Mouse (Mus musculus) left cerebral cortex, adult 2 months (tissue): ENCODE data around the gene Runx1. TPM values are rescaled to one million over a fixed set of nuclear protein-coding genes. Genes with fewer than 3 reads are reported as not detected.

Source experiments
- DNase-seq, 2 experiments: peaks; one replicate each; pipeline ENCODE4 v3.0.0; 2021 to 2022; ENCODE audit warnings: low spot score in 2 of 2, mixed read lengths in 1 of 2; ENCODE audit errors: extremely low spot score in 1 of 2
- H3K27ac ChIP-seq: fragments of 200-600 bp; 2 replicates; pipeline ENCODE4 v1.8.1; 2022
- H3K4me3 ChIP-seq: fragments of 200-600 bp; 2 replicates; pipeline ENCODE4 v1.8.1; 2022
- CTCF ChIP-seq: fragments of 200-600 bp; IDR thresholded peaks from 2 replicates; pipeline ENCODE4 v1.8.1; 2022; ENCODE audit warnings: antibody characterized with exemption, mild to moderate bottlenecking, moderate library complexity
- intact Hi-C: fragments of 180-260 bp; cut with DNase I; formaldehyde crosslinking; loops from one replicate; pipeline ENCODE4 v1.15.1; 2025
- total RNA-seq, 2 experiments: library from RNA; stranded (reverse); gene quantifications; 2 replicates each; pipeline ENCODE4 v1.2.3; 2021

Runx1 gene
- total RNA-seq, 2 experiments from 2014 or later = 1.3 to 1.7 TPM

DNA sequence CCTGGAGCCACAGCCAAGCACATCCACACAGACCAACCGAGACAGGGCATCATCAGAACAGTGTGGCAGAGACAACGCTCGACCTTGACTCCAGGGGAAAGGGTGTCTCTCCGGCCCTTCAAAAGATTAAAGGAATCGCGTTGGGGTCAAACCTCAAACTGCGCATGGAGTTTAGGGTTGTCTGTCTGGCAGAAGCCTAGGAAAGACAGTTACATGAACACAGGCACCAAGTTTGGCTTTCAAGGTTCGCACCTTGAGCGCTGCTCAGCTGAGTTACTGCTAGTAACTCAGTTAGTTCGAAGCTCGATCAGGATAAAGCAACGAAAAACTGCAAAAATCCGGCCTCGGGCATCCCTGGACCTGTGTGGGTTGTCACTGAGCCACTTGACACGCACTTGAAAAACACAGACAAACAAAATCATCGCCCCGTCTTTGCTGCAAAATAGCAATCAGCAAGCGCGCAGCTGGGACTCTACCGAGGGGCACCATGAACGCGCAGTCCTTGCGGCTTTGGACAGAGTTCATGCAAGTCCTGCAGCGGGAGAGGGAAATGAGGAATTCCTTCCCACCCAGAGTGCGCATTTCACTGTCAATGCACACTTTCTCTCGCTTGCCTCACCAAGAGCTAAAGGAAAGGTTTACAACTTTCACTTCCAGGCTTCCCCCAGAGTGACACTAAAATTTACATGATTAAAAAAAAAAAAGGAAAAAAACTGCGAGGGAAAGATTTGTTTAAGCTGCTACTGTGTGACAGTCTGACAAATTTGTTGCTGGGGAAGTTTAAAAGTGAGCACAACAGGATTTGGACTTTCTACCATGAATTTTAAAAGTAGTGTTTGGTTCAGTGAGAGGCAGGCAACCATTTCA lies 126.2 kb downstream of the Runx1 start:
- DNase-seq = no peak
- intact Hi-C loops = loop anchor here (1.0 to 10.0 kb wide), 4 partner anchors 438 to 1395 kb away; no protein-coding TSS in a partner anchor

DNA sequence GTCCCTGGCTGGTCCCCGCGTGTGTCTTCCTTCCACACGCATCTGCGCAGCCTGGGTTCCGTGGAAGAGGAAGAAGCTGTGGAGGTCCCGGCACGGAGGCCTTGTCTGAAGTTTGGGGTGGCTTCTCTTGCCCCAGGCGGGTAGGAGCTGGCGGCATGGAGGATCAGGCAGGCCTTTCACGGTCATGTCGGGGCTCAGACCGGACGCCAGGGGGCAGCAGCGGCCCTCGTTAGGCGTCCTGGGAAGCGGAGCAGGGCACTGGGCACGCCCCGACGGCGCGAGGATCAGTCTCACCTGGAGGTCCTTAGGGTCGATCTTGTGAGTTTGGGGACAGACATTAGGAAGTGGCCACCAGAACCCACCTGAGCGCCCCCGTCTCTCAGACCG lies 127.3 kb downstream of the Runx1 start:
- peak; percentile 94 for TF ChIP-seq CTCF
- Histone ChIP-seq H3K4me3 (peak overlapping the region; percentile 22), H3K27ac (no peak overlapping the region)
- peak; percentile 78 to 87 for DNase-seq
- intact Hi-C loops = loop anchor here (1.0 to 10.0 kb wide), 5 partner anchors 133 to 1396 kb away; no protein-coding TSS in a partner anchor

More for the DNA sequence above, 126.2 kb downstream of the Runx1 start:
- no peak for TF ChIP-seq CTCF
- H3K4me3 ChIP-seq = no peak overlapping the region
- no peak overlapping the region for H3K27ac ChIP-seq

DNA sequence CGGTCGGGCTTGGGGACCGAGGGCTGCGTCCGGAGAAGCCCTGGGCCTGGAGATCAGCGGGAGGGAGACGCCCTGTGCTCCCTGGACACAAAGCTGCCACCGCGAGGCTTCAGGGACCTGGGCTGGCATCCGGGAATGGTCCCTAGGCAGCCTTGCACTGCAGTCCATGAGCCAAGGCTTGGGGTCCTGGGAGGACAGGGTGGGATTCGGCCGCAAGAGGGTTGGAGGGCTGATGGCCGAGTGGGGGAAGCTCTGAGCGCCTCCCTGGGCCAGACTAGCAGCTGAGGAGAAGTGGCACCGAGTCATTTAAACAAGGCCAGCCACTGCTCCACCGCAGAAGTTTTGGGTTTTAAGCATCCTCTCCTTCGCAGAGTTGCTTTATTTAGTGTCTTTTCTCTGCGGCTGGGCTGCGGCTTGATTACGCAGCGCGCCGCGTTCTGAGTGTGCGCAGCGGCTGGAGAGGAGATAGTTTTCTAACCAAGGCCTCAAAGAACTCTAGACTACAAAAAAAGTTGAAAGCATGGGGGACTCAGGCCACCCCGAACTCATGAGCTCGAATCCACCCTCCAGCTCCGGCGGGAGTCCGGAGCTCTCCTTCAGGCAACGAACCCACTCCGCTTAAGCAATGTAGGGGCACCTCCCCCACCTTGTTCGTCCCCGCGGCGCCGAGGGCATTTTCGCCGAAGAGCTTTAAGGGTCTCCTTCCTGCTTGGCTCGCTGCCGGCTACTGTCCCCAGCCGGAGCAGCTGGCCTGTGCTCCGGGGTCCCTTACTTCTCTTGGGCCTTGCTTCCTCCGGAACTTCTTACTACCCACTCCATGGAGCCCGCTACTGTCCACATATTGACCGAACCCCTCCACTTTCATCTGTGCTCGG lies 128.0 kb downstream of the Runx1 start:
- no peak for DNase-seq
- Histone ChIP-seq H3K4me3 (peak overlapping the region; percentile 22), H3K27ac (0 out of 2 replicates have a peak overlapping the region, but pooled peaks have one; percentile 19)
- intact Hi-C loops = loop anchor here (1.0 to 10.0 kb wide), 5 partner anchors 133 to 1397 kb away; no protein-coding TSS in a partner anchor
- no peak for TF ChIP-seq CTCF

- H3K4me3 ChIP-seq = peak overlapping the region; percentile 22
- DNase-seq = peak in 1 of 2 experiments; percentile 24
- no peak for TF ChIP-seq CTCF
- H3K27ac ChIP-seq = 0 out of 2 replicates have a peak overlapping the region, but pooled peaks have one; percentile 19
- intact Hi-C loops = loop anchor here (5.0 to 10.0 kb wide), 2 partner anchors 440 to 1398 kb away; no protein-coding TSS in a partner anchor
Measured at GRCm38 (mm10) chr16:92697227-92697736, 128.7 kb downstream of the Runx1 start.

- no peak overlapping the region; the same call in 1 of the 2 replicates for H3K4me3 ChIP-seq
- no peak for TF ChIP-seq CTCF
- DNase-seq = peak in 1 of 2 experiments; percentile 26
- intact Hi-C loops = loop anchor here (5.0 to 10.0 kb wide), 2 partner anchors 441 to 1398 kb away; no protein-coding TSS in a partner anchor
- no peak overlapping the region for H3K27ac ChIP-seq
Measured at GRCm38 (mm10) chr16:92696411-92697015, 129.4 kb downstream of the Runx1 start.

DNA sequence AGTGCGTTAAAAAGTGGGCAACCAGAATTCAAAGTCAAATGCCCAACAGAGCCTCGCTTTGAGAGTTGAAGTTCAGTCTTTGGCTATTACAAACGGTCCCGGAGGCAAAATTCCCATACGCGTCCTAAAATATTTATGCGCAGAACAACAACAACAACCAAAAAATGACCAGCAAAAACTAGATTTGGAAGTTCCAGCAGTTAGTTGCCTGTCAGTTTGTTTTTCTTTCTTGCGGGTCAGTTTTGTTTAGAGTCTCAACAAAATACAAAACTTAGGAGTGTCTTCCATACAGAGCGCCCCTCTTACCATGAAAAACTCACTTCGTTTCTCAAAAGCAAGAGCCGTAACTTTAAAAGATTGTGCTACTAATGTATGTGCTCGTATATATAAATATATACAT lies 130.0 kb downstream of the Runx1 start:
- DNase-seq = no peak
- Histone ChIP-seq H3K27ac (no peak overlapping the region), H3K4me3 (no peak overlapping the region)
- TF ChIP-seq CTCF = no peak
- intact Hi-C loops = loop anchor here (5.0 to 10.0 kb wide), 2 partner anchors 441 to 1399 kb away; no protein-coding TSS in a partner anchor

DNA sequence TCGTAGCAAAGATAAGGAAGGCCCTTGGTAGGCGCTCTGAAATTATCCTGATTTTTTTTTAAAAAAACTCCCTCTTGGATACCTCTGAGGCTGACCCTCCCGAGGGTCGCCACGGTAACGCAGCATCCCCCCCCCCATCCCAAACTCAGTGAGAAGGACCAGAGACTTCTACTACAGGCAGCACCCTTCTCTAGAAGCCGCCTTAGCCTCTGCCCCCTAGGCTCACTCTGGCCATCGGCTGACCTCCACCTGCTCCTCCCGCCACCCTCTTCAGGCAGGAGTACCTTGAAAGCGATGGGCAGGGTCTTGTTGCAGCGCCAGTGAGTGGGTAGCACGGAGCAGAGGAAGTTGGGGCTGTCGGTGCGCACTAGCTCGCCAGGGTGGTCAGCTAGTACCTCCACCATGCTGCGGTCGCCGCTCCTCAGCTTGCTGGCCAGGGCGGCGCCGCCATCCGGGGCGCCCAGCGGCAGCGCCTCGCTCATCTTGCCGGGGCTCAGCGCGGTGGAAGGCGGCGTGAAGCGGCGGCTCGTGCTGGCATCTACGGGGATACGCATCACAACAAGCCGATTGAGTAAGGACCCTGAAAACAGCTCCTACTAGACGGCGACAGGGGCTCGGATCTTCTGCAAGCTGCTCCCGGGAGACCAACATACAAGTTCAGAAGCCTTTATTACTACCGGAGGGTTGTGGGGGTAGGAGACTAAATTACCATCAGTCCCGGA lies 130.6 kb downstream of the Runx1 start:
- 0 out of 2 replicates have a peak overlapping the region, but pooled peaks have one; percentile 4 for H3K4me3 ChIP-seq
- no peak for TF ChIP-seq CTCF
- no peak for DNase-seq
- H3K27ac ChIP-seq = no peak overlapping the region
- intact Hi-C loops = loop anchor here (5.0 to 10.0 kb wide), 2 partner anchors 442 to 1399 kb away; no protein-coding TSS in a partner anchor

DNA sequence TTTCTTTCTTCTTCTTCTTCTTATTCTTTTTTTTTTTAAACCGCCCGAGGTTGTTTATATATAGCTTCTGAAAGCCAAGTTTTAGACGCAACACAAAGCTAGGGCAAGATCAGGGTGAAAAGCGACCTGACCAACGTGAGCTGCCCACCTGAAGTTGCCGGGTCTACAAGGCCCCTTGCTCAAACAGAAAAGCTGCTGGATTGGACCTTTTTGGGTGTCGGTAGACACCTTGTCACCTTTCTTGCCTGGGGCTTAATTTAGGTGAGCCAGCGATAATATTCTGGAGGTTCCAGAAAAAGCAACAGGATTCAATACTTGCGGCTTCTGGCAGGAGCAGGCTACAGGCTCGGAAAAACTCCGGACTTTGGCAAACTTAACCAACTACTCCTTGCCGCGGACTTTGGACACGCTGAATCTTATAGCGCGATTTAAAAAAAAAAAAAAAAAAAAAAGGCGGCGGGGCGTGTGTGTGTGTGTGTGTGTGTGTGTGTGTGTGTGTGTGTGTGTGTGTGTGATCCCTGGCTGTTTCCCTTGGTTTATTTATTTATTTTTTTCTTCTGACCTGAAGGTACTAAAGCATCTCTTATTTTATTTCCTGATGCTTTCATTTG lies 131.3 kb downstream of the Runx1 start:
- no peak for DNase-seq
- no peak for TF ChIP-seq CTCF
- intact Hi-C loops = loop anchor here (5.0 to 10.0 kb wide), 2 partner anchors 443 to 1400 kb away; no protein-coding TSS in a partner anchor
- no peak overlapping the region for H3K4me3 ChIP-seq
- H3K27ac ChIP-seq = no peak overlapping the region

- no peak overlapping the region for H3K4me3 ChIP-seq
- intact Hi-C loops = loop anchor here (10.0 kb wide), 1 partner anchor 1404 kb away; no protein-coding TSS in a partner anchor
- no peak for TF ChIP-seq CTCF
- no peak for DNase-seq
- no peak overlapping the region for H3K27ac ChIP-seq
Measured at GRCm38 (mm10) chr16:92690759-92691158, 135.2 kb downstream of the Runx1 start.

- Histone ChIP-seq H3K4me3 (no peak overlapping the region), H3K27ac (no peak overlapping the region)
- no peak for DNase-seq
- intact Hi-C loops = no loop called here
- TF ChIP-seq CTCF = no peak
Measured at GRCm38 (mm10) chr16:92688941-92689340, 137.0 kb downstream of the Runx1 start.
